Mouse (Mus musculus): Measurements from ENCODE around the gene Icam4. TPM values are rescaled to one million over a fixed set of nuclear protein-coding genes. Genes with fewer than 3 reads are reported as not detected.
A peak's percentile ranks its signal among the peaks of the same experiment; 100 is the strongest.
"Not testable (repeated sequence)": the region's sequence is repeated elsewhere in the genome, so short reads cannot be mapped to it uniquely, and the experiment has no call there.

Gene Icam4
- total RNA-seq, 2 experiments from 2014 or later = 112 to 164 TPM

DNA sequence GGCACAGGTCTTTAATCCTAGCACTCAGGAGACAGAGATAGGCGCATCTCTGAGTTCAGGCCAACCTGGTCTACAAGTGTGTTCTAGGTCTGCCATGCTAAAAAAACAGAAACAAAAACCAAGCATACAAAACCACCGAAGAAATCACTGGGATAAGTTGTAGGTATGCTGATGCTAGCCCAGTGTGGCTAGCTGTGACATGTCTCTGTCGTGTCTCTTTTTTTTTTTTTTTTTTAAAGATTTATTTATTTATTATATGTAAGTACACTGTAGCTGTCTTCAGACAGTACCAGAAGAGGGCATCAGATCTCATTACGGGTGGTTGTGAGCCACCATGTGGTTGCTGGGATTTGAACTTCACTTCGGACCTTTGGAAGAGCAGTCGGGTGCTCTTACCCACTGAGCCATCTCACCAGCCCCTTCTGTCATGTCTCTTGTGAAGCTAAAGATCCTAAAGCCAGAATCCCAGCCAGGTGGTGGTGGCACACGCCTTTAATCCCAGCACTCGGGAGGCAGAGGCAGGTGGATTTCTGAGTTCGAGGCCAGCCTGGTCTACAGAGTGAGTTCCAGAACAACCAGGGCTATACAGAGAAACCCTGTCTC, 18.1 kb upstream of the Icam4 start:
- not testable (repeated sequence) for ATAC-seq (replicated peaks; ENCODE audit: low FRiP score, poor library complexity, severe bottlenecking)

DNA sequence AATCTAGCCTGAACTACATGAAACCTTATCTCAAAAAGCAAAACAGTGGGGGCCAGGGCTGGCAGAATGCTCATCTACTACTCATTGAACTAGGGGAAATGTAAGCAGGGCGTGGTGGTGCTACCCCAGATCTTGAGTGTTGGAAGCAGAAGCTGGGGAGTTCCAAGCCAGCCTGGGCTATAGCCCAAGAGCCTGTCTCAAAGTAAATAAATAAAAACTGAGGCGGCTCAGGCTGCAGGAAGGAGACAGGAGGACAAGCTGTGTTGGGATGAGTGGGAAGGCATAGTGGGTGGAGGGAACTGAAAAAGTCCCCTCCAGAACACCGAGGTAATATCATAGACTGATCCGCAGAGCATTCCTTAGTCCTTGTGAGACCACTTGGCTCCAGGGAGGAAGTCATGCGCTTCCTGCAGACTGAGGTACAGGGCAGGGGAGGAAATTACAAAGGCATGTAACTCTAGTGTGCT, 17.3 kb upstream of the Icam4 start:
- ATAC-seq (replicated peaks; ENCODE audit: low FRiP score, poor library complexity, severe bottlenecking) = no peak

DNA sequence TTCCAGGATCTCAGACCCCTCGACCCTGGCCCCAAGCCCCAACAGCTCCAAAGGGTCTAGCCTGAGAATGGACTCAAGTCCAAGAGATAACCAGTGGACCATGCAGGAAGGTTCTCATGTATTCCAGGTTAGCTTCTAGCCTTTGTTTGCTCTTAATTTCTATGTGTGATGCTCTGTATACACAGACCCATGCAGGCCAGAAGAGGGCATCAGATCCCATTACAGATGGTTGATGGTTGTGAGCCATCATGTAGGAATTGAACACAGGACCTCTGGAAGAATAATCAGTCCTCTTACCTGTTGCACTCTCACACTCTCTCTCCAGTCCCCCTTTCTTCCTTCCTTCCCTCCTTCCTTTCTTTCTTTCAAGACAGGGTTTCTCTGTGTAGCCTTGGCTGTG, 16.8 kb upstream of the Icam4 start:
- 0 out of 2 replicates have a peak, but pooled peaks have one; percentile 40 for ATAC-seq (replicated peaks; ENCODE audit: low FRiP score, poor library complexity, severe bottlenecking)

DNA sequence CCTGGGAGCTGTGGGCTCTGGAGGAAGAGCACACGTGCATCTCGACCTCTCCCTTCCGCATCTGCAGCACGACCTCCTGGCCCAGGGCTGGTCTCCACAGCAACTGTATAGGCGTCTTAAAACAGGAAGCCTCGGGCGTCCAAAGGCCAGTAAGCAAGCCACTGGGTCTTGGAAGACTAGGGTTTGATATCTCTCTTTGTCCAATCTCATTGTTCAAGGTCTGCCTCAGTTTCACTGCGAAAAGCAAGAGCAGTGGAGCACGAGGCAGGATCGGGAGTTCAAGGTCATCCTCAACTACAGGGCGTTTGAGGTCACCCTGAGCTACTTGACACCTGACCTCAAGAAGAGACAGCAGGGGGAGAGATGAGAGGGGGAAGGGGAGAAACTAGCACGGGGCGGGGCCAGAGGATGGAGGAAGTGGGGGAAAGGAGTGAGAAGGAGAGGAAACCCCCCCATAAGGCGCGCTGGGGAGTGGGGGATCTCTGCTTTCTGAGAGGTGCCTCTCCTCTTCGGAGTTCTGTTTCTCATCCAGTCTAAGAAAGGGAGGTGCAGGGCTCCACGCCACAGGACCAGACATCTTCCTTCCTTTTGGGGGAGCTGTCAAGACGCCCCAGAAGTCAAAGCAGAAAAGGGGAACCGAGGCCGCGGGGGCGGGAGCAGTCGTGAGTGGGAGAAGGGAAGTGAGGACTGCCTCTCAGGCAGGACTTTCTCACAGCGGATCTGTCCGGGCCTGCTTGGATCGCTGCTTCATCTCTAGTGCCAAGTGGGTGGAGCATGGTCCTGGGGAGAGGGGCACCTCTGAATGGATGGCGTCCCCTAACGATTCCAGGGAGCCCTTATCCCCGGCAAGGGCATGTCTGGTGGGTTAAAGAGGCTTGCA, 14.2 kb upstream of the Icam4 start:
- ATAC-seq (replicated peaks; ENCODE audit: low FRiP score, poor library complexity, severe bottlenecking) = no peak

DNA sequence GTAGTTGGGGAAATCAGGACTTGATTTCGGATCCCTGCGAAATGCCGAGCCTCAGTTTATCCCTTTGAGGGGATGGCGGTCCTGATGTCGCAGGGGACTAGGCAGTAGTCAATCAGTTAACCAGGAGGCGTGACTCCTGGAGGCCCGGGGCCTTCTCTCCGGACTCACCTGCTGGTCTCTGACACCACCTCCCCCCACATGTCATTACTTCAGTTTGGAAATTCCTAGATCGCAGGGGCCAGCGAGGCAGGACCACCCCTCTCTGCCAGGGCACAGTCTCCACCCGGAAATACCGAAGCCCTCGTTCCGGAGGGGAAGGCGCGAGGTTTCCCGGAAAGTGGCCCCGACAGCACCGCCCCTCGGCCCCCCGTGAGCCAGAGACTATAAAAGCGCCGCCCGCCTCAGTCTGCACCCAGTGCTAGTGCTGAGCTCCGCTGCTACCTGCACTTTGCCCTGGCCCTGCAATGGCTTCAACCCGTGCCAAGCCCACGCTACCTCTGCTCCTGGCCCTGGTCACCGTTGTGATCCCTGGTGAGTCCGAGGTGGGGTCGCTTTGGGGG, 13.5 kb upstream of the Icam4 start, which contains the start of gene Icam1:
TSS of gene Icam1 (plus strand) at position 415 of the 560 bp plus-strand sequence.
- ATAC-seq (replicated peaks; ENCODE audit: low FRiP score, poor library complexity, severe bottlenecking) = no peak

DNA sequence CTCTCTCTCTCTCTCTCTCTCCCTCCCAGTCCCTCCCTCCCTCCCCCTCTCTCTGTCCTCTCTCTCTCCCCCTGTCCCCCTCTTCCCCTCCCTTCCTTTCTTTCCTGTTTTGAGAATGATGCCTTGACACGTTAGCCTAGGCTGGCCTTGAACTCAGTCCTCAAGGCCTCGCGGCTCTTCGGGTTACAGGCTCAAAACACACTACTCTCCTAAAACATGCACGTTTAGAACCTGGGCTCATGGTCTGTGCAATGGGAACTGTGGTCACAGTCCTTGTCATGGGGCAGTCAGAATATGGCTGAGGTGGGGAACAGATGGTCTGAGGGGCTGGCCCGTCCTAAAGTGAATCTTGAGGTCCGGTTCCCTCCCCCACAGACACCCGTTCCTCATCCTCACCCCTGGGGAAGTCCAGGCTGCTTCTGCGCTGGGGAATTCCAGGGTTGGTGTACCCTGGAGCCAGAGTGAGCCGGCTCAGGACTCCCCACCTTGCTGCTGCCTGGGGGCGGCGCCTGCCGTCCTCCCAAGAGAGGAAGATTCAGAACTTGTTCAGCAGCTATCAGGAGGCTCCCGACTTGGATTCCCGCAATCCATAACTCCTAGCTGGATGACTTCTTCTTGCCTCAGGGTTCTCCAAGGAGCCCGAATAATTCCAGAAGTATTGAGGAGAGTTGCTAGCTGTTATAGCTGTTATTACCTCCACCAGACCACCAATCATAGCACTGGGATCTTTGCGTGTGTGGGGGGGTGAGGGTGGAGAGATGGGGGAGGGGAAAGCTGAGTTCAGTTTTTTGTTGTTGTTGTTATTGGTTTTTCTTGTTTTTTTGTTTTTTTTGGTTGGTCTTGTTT, 12.6 kb upstream of the Icam4 start:
- ATAC-seq (replicated peaks; ENCODE audit: low FRiP score, poor library complexity, severe bottlenecking) = no peak

DNA sequence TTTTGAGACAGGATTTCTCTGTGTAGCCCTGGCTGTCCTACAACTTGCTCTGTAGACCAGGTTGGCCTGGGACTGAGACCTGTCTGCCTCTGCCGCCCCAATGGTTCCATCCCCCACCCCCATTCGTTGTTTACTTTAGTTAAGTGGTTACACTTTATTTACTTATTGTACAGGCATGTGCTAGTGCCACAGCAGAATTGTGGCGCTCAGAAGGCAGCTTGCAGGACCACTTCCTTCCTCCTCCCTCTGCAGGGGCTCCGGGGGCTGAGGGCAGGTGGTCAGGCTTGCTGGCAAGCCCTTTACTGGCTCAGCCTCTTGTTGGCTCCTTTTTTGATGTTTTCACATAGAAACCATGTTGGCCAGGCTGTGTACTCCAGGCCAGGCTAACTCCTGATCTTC, 12.0 kb upstream of the Icam4 start:
- ATAC-seq (replicated peaks; ENCODE audit: low FRiP score, poor library complexity, severe bottlenecking) = no peak

DNA sequence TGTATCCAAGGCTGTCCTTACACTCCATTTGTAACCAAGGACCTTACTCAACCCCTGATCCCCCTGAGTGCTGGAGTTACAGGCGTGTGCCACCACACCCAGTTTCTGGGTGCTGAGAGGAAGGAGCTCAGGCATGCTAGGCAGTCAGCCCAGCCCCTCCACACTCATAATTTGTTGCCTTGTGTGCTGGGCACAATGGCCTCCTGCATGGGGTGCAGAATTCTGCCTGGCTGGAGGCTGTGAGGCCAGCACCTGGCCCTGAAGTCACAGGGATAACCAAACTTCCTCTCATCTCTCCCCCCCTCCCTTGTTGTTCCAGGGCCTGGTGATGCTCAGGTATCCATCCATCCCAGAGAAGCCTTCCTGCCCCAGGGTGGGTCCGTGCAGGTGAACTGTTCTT, 10.6 kb upstream of the Icam4 start:
- no peak for ATAC-seq (replicated peaks; ENCODE audit: low FRiP score, poor library complexity, severe bottlenecking)

DNA sequence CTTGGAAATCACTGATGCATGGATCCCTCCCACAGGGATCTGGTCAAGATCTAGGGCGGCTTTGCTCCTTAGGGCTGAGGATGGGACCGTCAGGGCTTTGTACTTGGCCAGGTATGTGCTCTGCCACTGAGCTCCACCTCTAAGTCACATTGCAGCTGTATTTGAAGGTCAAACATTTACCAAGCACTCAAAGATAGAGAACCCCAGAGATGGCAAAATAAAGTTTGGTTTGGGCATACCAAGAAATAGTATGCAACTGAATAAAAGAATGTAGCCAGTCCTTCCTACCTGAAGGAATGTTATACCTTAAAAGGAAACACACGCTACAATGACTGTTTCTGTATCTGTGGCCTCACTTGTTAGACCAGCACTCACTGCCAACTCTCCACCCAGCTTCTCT, 7.8 kb upstream of the Icam4 start:
- ATAC-seq (replicated peaks; ENCODE audit: low FRiP score, poor library complexity, severe bottlenecking) = no peak

DNA sequence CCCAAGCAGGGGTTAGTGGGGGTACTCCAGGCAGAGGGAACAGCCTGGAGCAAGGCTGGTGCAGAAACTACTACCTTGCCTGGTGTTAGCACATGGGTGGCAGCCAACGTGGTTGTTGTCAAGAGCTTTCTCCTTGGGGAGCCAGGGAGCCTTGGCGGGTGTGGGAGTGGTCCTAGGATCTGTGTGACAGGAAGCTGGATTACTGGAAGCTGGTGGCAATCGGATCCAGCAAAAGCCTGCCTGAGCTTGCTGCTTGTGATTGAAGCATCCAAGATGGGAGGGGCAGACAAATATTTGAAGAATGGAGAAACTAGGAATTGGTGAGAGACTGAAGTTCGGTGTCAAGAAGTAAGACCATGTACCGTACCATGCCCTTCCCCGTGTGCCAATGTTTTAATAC, 6.9 kb upstream of the Icam4 start:
- ATAC-seq (replicated peaks; ENCODE audit: low FRiP score, poor library complexity, severe bottlenecking) = no peak

DNA sequence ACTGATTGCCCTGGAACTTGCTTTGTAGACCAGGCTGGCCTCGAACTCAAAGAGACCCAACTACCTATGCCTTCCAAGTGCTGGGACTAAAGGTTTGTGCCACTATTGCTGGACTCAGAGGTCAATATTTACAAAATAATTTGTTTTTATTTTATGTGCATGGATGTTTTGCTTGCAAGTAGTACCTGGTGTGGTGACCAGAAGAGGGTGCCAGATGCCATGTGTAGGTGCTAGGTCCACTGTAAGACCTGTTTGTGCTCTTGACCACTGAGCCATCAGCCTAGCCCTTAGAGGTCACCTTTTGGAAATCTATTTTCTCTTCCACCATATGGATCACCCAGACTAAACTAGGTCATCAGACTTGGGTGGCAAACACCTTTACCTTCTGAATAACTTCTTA, 6.4 kb upstream of the Icam4 start:
- no peak for ATAC-seq (replicated peaks; ENCODE audit: low FRiP score, poor library complexity, severe bottlenecking)

DNA sequence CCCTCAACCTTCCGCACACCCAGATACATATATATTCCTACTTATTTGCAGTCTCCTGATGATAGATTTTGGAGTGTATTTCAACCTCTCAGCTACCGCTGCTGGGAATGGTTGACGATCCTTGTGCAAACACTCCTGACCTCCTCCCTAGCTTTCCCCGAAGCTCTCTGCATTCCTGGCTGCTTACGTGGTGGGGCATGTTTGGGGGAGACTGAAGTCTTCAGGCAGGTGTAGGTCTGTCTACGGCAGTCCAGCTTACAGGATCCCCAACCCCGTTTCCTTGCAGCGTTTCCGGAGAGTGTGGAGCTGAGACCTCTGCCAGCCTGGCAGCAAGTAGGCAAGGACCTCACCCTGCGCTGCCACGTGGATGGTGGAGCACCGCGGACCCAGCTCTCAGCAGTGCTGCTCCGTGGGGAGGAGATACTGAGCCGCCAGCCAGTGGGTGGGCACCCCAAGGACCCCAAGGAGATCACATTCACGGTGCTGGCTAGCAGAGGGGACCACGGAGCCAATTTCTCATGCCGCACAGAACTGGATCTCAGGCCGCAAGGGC, 3.8 kb upstream of the Icam4 start:
- ATAC-seq (replicated peaks; ENCODE audit: low FRiP score, poor library complexity, severe bottlenecking) = no peak

DNA sequence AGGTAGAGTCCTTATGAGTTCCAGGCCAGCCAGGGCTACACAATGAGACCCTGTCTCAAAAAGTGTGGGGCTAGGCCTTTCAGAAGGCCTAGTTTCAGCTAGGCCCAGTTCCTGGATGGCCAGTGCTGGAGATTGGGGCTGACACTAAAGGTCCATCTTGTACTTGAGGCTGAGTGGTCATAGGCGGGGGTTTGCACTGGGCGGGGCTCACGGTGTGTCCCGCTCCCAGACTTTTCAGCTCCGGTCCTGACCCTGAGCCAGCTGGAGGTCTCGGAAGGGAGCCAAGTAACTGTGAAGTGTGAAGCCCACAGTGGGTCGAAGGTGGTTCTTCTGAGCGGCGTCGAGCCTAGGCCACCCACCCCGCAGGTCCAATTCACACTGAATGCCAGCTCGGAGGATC, 2.3 kb upstream of the Icam4 start:
- no peak for ATAC-seq (replicated peaks; ENCODE audit: low FRiP score, poor library complexity, severe bottlenecking)

DNA sequence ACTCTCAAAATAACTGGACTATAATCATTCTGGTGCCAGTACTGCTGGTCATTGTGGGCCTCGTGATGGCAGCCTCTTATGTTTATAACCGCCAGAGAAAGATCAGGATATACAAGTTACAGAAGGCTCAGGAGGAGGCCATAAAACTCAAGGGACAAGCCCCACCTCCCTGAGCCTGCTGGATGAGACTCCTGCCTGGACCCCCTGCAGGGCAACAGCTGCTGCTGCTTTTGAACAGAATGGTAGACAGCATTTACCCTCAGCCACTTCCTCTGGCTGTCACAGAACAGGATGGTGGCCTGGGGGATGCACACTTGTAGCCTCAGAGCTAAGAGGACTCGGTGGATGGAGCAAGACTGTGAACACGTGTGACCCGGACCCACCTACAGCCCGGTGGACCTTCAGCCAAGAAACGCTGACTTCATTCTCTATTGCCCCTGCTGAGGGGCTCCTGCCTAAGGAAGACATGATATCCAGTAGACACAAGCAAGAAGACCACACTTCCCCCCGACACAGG, 1.3 kb upstream of the Icam4 start:
- ATAC-seq (replicated peaks; ENCODE audit: low FRiP score, poor library complexity, severe bottlenecking) = no peak

DNA sequence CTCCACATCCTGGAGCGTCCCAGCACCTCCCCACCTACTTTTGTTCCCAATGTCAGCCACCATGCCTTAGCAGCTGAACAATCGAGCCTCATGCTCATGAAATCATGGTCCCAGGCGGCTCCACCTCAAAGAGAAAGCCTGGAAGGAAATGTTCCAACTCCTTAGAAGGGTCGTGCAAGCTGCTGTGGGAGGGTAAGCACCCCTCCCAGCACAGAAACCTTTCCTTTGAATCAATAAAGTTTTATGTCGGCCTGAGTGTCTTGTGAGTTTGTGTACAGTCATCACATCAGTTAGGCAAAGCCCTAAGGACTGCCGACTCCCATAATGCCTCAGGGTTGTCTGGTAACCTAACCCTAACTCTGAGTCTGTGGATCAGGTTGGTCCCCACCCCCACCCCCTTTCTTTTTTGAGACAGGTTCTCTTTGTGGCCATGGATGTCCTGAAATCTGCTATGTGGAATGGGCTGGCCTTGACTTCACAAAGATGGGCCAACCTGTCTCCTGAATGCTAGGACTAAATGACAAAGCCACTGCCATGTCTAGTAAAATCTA, 538 bp upstream of the Icam4 start:
- ATAC-seq (replicated peaks; ENCODE audit: low FRiP score, poor library complexity, severe bottlenecking) = no peak

DNA sequence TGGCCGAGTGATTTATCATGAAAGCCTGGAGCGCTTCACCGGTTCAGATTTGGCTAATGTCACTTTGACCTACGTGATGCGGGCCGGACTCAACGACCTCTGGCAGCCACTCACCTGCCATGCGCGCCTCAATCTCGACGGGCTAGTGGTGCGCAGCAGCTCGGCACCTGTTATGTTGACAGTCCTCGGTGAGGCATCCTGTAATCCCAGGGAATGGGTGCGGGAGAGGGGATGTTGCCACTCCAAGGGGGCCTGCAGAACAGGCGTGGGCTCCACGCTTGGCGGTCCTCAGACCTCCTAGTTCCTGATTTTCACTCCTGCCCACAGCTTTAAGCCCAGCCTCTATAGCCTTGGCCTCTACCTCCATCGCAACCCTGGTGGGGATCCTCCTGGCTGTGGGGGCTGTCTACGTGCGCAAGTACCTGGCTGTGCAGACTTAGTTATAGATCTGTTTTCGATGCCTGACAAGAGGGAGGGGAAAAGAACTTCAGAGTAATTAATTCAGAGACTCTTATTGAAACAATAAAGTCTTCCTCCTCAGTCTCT, 955 bp downstream of the Icam4 start:
- peak; percentile 5; the same call in 1 of the 2 replicates for ATAC-seq (replicated peaks; ENCODE audit: low FRiP score, poor library complexity, severe bottlenecking)

DNA sequence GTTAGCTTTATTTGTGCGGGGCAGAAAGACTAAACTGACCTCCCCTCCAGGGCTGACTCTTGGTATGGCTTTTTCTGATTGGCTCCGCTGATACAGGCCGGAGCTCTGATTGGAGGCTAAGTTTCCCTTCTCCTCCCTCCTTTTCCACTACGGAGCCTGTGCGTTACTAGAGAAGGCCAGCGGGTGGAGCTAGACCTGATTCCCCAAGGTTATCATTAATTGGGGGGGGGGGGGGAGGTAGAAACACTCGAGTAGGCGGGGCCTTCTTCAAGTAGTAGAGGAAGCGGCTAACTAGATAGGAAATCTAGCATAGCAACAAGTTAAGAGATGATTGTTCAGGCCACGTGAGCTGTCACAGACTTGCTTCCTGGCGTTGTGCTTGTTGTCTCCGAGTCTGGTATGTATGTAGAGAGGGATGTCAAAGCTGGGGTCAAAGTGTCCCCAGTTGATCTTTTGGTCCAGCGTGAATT, 1.6 kb downstream of the Icam4 start:
- ATAC-seq (replicated peaks; ENCODE audit: low FRiP score, poor library complexity, severe bottlenecking) = peak; percentile 63

DNA sequence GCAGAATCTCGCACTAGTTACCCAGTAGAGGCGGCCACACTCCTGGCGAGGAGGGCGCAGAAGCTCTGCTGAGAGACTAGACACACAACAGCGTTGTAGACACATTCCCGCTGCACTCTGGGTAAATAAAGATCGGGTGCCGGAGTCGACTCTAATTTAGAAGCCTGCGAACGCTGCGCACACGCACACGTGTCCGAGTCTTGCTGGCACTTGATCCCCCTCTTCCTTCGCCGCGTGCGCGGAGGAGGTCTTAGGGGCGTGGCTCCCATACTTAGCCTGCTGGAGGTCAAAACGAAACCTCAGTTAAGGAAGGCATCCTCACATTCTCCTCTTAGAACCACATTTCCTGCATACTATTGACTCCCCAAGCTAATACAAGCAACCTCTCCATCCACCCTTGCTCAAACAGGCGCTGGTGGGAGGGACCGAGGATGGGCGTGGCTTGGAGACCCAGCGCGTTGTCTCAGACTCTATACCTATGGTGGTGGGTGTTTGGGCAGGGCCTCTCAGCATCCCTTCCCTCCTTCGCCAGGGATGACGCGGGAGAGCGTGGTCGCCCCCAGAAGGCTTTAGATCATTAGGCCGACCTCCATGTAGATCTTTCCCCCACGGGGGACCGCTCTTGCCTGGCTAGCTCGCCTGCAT, 2.2 kb downstream of the Icam4 start:
- peak; percentile 5; the same call in 1 of the 2 replicates for ATAC-seq (replicated peaks; ENCODE audit: low FRiP score, poor library complexity, severe bottlenecking)

Measured in erythroid progenitor cell, adult 5-6 weeks (primary cell).